Mouse (Mus musculus) heart, embryonic 12.5 days (tissue): ENCODE measurements around the gene Tube1. TPM values are rescaled to one million over a fixed set of nuclear protein-coding genes. Genes with fewer than 3 reads are reported as not detected.

Experiments used
- ATAC-seq: fragments of 200-750 bp; cut with Nextera tagmentation; 2 replicates; pipeline ENCODE4 v1.8.0; 2017; ENCODE audit warnings: moderate TSS enrichment, moderate library complexity; ENCODE audit not compliant: insufficient number of reproducible peaks, low FRiP score
- H3K27ac ChIP-seq: fragments of 300-500 bp; sonication (generic); 2 replicates; pipeline ENCODE4 v1.5.1; 2016; ENCODE audit warnings: mild to moderate bottlenecking, moderate library complexity; ENCODE audit not compliant: poor library complexity, severe bottlenecking
- H3K27me3 ChIP-seq: fragments of 300-500 bp; sonication (generic); replicated peaks from 2 replicates; pipeline ENCODE4 v1.6.1; 2016; ENCODE audit warnings: mild to moderate bottlenecking, moderate library complexity
- H3K36me3 ChIP-seq: fragments of 300-500 bp; sonication (generic); 2 replicates; pipeline ENCODE4 v1.6.1; 2016; ENCODE audit warnings: mild to moderate bottlenecking, moderate library complexity
- H3K4me1 ChIP-seq: fragments of 300-500 bp; sonication (generic); replicated peaks from 2 replicates; pipeline ENCODE4 v1.6.1; 2016; ENCODE audit warnings: mild to moderate bottlenecking
- H3K4me2 ChIP-seq: fragments of 300-500 bp; sonication (generic); 2 replicates; pipeline ENCODE4 v1.6.1; 2016; ENCODE audit warnings: mild to moderate bottlenecking, moderate library complexity
- H3K4me3 ChIP-seq: fragments of 300-500 bp; sonication (generic); 2 replicates; pipeline ENCODE4 v1.5.1; 2016; ENCODE audit warnings: mild to moderate bottlenecking
- H3K9ac ChIP-seq: fragments of 300-500 bp; sonication (generic); 2 replicates; pipeline ENCODE4 v1.6.1; 2016; ENCODE audit warnings: mild to moderate bottlenecking, moderate library complexity
- H3K9me3 ChIP-seq: fragments of 300-500 bp; sonication (generic); replicated peaks from 2 replicates; pipeline ENCODE4 v1.6.1; 2016; ENCODE audit warnings: mild to moderate bottlenecking, moderate library complexity
- WGBS: fragments of 180-500 bp; shearing (Covaris S2); methylation state at CpG from one replicate; pipeline ENCODE4 v1.1.7; 2016; 5-methylcytosine and 5-hydroxymethylcytosine counted together
- polyA plus RNA-seq: library from polyadenylated mRNA; unstranded; fragments of >200 nt; fragmentation: Nextera tagmentation; extraction: Ambion mirVana; gene quantifications from 2 replicates; pipeline ENCODE4 v1.2.1, GENCODE M21; 2016

Tube1 gene
- 11.0 and 13.5 TPM in 2 replicates for polyA plus RNA-seq

- peak within 1 kb of the TSS; percentile 92 for H3K4me3 ChIP-seq
- peak; percentile 86 for ATAC-seq
- peaks cover 8% of the 10 kb centered on the region for H3K4me1 ChIP-seq
- H3K27me3 ChIP-seq, result no peaks in the 10 kb centered on the region
- WGBS, result 4% methylated on average over 47 of the region's 47 CpGs
- H3K9me3 ChIP-seq, result no peaks in the 10 kb centered on the region
- H3K27ac ChIP-seq, result no peak within 1 kb of the TSS
- H3K4me2 ChIP-seq, result peak within 1 kb of the TSS; percentile 82
- peak within 1 kb of the TSS; percentile 80 for H3K9ac ChIP-seq
- H3K36me3 ChIP-seq, result peaks cover 18% of the 10 kb centered on the region
These were observed at the start of gene Tube1, which contains the start of gene Fam229b for GRCm38 (mm10) chr10:39133462-39134310. Gene Tube1, plus strand, starts transcription at chr10:39133976. Gene Fam229b, minus strand, starts transcription at chr10:39133914.

GRCm38 (mm10) chr10:39096981-39097380 is 36.8 kb upstream of the Tube1 start:
- no peaks in the 10 kb centered on the region for H3K9me3 ChIP-seq
- no peak overlapping the region for H3K9ac ChIP-seq
- H3K27me3 ChIP-seq, result no peaks in the 10 kb centered on the region
- H3K4me2 ChIP-seq, result no peak overlapping the region
- WGBS, result 83% methylated on average over 9 of the region's 9 CpGs
- ATAC-seq, result no peak
- no peaks in the 10 kb centered on the region for H3K4me1 ChIP-seq
- no peak overlapping the region for H3K27ac ChIP-seq
- H3K4me3 ChIP-seq, result no peak overlapping the region
- peaks cover 67% of the 10 kb centered on the region for H3K36me3 ChIP-seq

- Histone ChIP-seq H3K4me3 (no peak overlapping the region), H3K36me3 (peaks cover 77% of the 10 kb centered on the region), H3K4me2 (no peak overlapping the region), H3K9ac (no peak overlapping the region), H3K27ac (no peak overlapping the region), H3K4me1 (no peaks in the 10 kb centered on the region), H3K9me3 (no peaks in the 10 kb centered on the region), H3K27me3 (no peaks in the 10 kb centered on the region)
- WGBS, result 94% methylated on average over 10 of the region's 10 CpGs
- no peak for ATAC-seq
These were observed 35.0 kb upstream of the Tube1 start for GRCm38 (mm10) chr10:39098746-39099145.

- no peak overlapping the region for H3K4me2 ChIP-seq
These were observed 28.9 kb upstream of the Tube1 start for GRCm38 (mm10) chr10:39104803-39105449.

GRCm38 (mm10) chr10:39106413-39106812 is 27.4 kb upstream of the Tube1 start:
- no peak overlapping the region for H3K9ac ChIP-seq
- H3K4me2 ChIP-seq, result no peak overlapping the region
- WGBS, result 71% methylated on average over 3 of the region's 3 CpGs
- peaks cover 78% of the 10 kb centered on the region for H3K36me3 ChIP-seq
- H3K9me3 ChIP-seq, result no peaks in the 10 kb centered on the region
- no peaks in the 10 kb centered on the region for H3K27me3 ChIP-seq
- ATAC-seq, result no peak
- no peaks in the 10 kb centered on the region for H3K4me1 ChIP-seq
- no peak overlapping the region for H3K27ac ChIP-seq
- H3K4me3 ChIP-seq, result no peak overlapping the region

More at GRCm38 (mm10) chr10:39104803-39105449, 28.9 kb upstream of the Tube1 start:
- ATAC-seq, result no peak
- Histone ChIP-seq H3K36me3 (peaks cover 70% of the 10 kb centered on the region), H3K27ac (no peak overlapping the region), H3K9ac (no peak overlapping the region), H3K9me3 (no peaks in the 10 kb centered on the region), H3K4me3 (no peak overlapping the region), H3K27me3 (no peaks in the 10 kb centered on the region), H3K4me1 (no peaks in the 10 kb centered on the region)
- WGBS, result 91% methylated on average over 8 of the region's 8 CpGs

GRCm38 (mm10) chr10:39106935-39107334 is 26.8 kb upstream of the Tube1 start:
- no peak overlapping the region for H3K4me3 ChIP-seq
- no peak overlapping the region for H3K27ac ChIP-seq
- peaks cover 81% of the 10 kb centered on the region for H3K36me3 ChIP-seq
- H3K9me3 ChIP-seq, result no peaks in the 10 kb centered on the region
- no peak for ATAC-seq
- no peaks in the 10 kb centered on the region for H3K27me3 ChIP-seq
- no peak overlapping the region for H3K9ac ChIP-seq
- H3K4me2 ChIP-seq, result no peak overlapping the region
- WGBS, result 61% methylated on average over 4 of the region's 4 CpGs
- H3K4me1 ChIP-seq, result no peaks in the 10 kb centered on the region

- Histone ChIP-seq H3K4me3 (no peak overlapping the region), H3K4me1 (no peaks in the 10 kb centered on the region), H3K27me3 (no peaks in the 10 kb centered on the region), H3K9me3 (no peaks in the 10 kb centered on the region), H3K4me2 (no peak overlapping the region), H3K27ac (no peak overlapping the region), H3K9ac (no peak overlapping the region), H3K36me3 (peaks cover 65% of the 10 kb centered on the region)
- no peak for ATAC-seq
- 72% methylated on average over 10 of the region's 10 CpGs for WGBS
These were observed 24.8 kb upstream of the Tube1 start for GRCm38 (mm10) chr10:39108837-39109488.

GRCm38 (mm10) chr10:39109489-39109874 is 24.3 kb upstream of the Tube1 start:
- H3K9ac ChIP-seq, result no peak overlapping the region
- no peak overlapping the region for H3K27ac ChIP-seq
- no peaks in the 10 kb centered on the region for H3K4me1 ChIP-seq
- no peak for ATAC-seq
- 65% methylated on average over 4 of the region's 4 CpGs for WGBS
- no peak overlapping the region for H3K4me3 ChIP-seq
- no peaks in the 10 kb centered on the region for H3K9me3 ChIP-seq
- no peak overlapping the region for H3K4me2 ChIP-seq
- peaks cover 65% of the 10 kb centered on the region for H3K36me3 ChIP-seq
- no peaks in the 10 kb centered on the region for H3K27me3 ChIP-seq

- no peak overlapping the region for H3K27ac ChIP-seq
- WGBS, result 31% methylated on average over 4 of the region's 4 CpGs
- H3K4me1 ChIP-seq, result no peaks in the 10 kb centered on the region
- H3K4me3 ChIP-seq, result no peak overlapping the region
- no peaks in the 10 kb centered on the region for H3K27me3 ChIP-seq
- H3K4me2 ChIP-seq, result no peak overlapping the region
- no peak for ATAC-seq
- H3K9ac ChIP-seq, result no peak overlapping the region
- H3K36me3 ChIP-seq, result no peaks in the 10 kb centered on the region
- no peaks in the 10 kb centered on the region for H3K9me3 ChIP-seq
These were observed 12.4 kb upstream of the Tube1 start for GRCm38 (mm10) chr10:39121412-39121811.

- Histone ChIP-seq H3K27me3 (no peaks in the 10 kb centered on the region), H3K9ac (no peak overlapping the region), H3K4me1 (peaks cover 8% of the 10 kb centered on the region), H3K27ac (no peak overlapping the region), H3K36me3 (peaks cover 50% of the 10 kb centered on the region), H3K9me3 (no peaks in the 10 kb centered on the region), H3K4me3 (no peak overlapping the region), H3K4me2 (no peak overlapping the region)
- 74% methylated on average over 3 of the region's 3 CpGs for WGBS
- ATAC-seq, result no peak
These were observed 4.0 kb downstream of the Tube1 start for GRCm38 (mm10) chr10:39137766-39138165.

GRCm38 (mm10) chr10:39138761-39139160 is 5.0 kb downstream of the Tube1 start:
- whole genome bisulfite sequencing, result 80% methylated on average over 6 of the region's 6 CpGs
- H3K36me3 ChIP-seq, result peaks cover 55% of the 10 kb centered on the region
- H3K9ac ChIP-seq, result no peak overlapping the region
- no peak for ATAC-seq
- H3K4me1 ChIP-seq, result peaks cover 8% of the 10 kb centered on the region
- H3K9me3 ChIP-seq, result no peaks in the 10 kb centered on the region
- no peak overlapping the region for H3K4me2 ChIP-seq
- no peak overlapping the region for H3K4me3 ChIP-seq
- no peaks in the 10 kb centered on the region for H3K27me3 ChIP-seq
- no peak overlapping the region for H3K27ac ChIP-seq
